Mouse (Mus musculus) liver, postnatal 0 days (tissue): ENCODE results near the gene Itpripl2. TPM values are rescaled to one million over a fixed set of nuclear protein-coding genes. Genes with fewer than 3 reads are reported as not detected.

ENCODE experiments used
- ATAC-seq: fragments of 200-750 bp; cut with Nextera tagmentation; 2 replicates; pipeline ENCODE4 v1.8.0; 2017; ENCODE audit warnings: mild to moderate bottlenecking, moderate library complexity
- DNase-seq: peaks from one replicate; pipeline ENCODE4 v3.0.0-alpha.2; 2016
- H3K27ac ChIP-seq: fragments of 300-500 bp; sonication (generic); 2 replicates; pipeline ENCODE4 v1.5.1; 2014; ENCODE audit warnings: antibody characterized with exemption, moderate library complexity, mild to moderate bottlenecking, low read depth
- H3K27me3 ChIP-seq: fragments of 300-500 bp; sonication (generic); 2 replicates; pipeline ENCODE4 v1.6.1; 2014; ENCODE audit warnings: low read length, control low read depth, mixed read lengths; ENCODE audit not compliant: insufficient read depth
- H3K36me3 ChIP-seq: fragments of 300-500 bp; sonication (generic); replicated peaks from 2 replicates; pipeline ENCODE4 v1.6.1; 2014; ENCODE audit warnings: mild to moderate bottlenecking, control low read depth, low read length, moderate library complexity, mixed read lengths; ENCODE audit not compliant: insufficient read depth
- H3K4me1 ChIP-seq: fragments of 300-500 bp; sonication (generic); 2 replicates; pipeline ENCODE4 v1.6.1; 2014; ENCODE audit warnings: antibody characterized with exemption, mild to moderate bottlenecking, control low read depth; ENCODE audit not compliant: insufficient read depth
- H3K4me2 ChIP-seq: fragments of 300-500 bp; sonication (generic); 2 replicates; pipeline ENCODE4 v1.6.1; 2014; ENCODE audit warnings: low read depth, mild to moderate bottlenecking, low read length, moderate library complexity, mixed read lengths
- H3K4me3 ChIP-seq: fragments of 300-500 bp; sonication (generic); 2 replicates; pipeline ENCODE4 v1.5.1; 2014; ENCODE audit warnings: low read depth, low read length
- H3K9ac ChIP-seq: fragments of 300-500 bp; sonication (generic); replicated peaks from 2 replicates; pipeline ENCODE4 v1.6.1; 2014; ENCODE audit warnings: mild to moderate bottlenecking, moderate library complexity
- H3K9me3 ChIP-seq: fragments of 300-500 bp; sonication (generic); 2 replicates; pipeline ENCODE4 v1.6.1; 2016; ENCODE audit warnings: mild to moderate bottlenecking, control low read depth, low read length, mixed read lengths
- CTCF ChIP-seq: sonication (generic); IDR thresholded peaks from 2 replicates; pipeline ENCODE4 v1.5.1; 2016; ENCODE audit warnings: antibody characterized with exemption, low read depth
- EP300 ChIP-seq: IDR thresholded peaks from 2 replicates; pipeline ENCODE4 v1.6.1; 2016; ENCODE audit warnings: antibody characterized with exemption, low read depth, mild to moderate bottlenecking
- WGBS: fragments of 180-500 bp; shearing (Covaris S2); extraction: QIAGEN DNeasy Blood & Tissue Kit; methylation state at CpG from one replicate; pipeline ENCODE4 v1.1.7; 2014; ENCODE audit not compliant: insufficient replicate concordance; 5-methylcytosine and 5-hydroxymethylcytosine counted together
- polyA plus RNA-seq: library from polyadenylated mRNA; unstranded; fragments of >200 nt; fragmentation: Nextera tagmentation; extraction: Ambion mirVana; gene quantifications from 2 replicates; pipeline ENCODE4 v1.2.1, GENCODE M21; 2015

Itpripl2 gene
- polyA plus RNA-seq, 1 experiment from 2014 or later: 1.3 TPM

DNA sequence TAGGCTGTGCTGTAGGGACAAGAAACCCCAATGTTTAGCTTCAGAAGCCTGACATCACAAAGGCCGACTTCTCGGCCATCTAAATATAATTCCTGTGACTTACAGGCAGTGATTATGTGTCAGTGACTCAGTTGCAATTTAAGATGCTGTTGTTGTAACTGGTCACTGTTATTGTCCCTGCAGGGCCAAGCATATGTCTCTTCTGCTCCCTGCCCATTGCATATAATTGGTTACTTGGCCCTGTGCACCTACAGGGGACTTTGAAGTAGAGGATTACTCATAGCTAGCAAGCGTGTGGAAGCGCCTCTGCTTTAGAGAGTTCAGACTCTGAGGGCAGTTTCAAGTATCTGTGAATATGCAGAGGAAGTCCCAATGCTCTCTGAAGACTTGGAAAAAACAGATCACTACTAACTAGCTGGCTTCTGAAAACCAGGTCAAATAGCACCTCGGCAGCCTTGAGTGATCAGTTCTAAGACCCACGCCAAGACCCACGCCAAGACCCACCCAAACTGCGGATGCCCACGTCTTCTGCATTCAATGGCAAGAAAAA, 11.5 kb downstream of the Itpripl2 start:
- TF ChIP-seq CTCF: no peak
- TF ChIP-seq EP300: no peak
- WGBS: 86% methylated on average over 9 of the region's 9 CpGs
- H3K4me3 ChIP-seq: no peak overlapping the region
- H3K27ac ChIP-seq: no peak overlapping the region
- no peak overlapping the region for H3K4me2 ChIP-seq
- ATAC-seq: no peak
- H3K36me3 ChIP-seq: no peaks in the 10 kb centered on the region
- H3K9me3 ChIP-seq: no peaks in the 10 kb centered on the region
- H3K9ac ChIP-seq: no peak overlapping the region
- no peaks in the 10 kb centered on the region for H3K27me3 ChIP-seq
- no peak for DNase-seq
- H3K4me1 ChIP-seq: no peaks in the 10 kb centered on the region; the same call in 1 of the 2 replicates

DNA sequence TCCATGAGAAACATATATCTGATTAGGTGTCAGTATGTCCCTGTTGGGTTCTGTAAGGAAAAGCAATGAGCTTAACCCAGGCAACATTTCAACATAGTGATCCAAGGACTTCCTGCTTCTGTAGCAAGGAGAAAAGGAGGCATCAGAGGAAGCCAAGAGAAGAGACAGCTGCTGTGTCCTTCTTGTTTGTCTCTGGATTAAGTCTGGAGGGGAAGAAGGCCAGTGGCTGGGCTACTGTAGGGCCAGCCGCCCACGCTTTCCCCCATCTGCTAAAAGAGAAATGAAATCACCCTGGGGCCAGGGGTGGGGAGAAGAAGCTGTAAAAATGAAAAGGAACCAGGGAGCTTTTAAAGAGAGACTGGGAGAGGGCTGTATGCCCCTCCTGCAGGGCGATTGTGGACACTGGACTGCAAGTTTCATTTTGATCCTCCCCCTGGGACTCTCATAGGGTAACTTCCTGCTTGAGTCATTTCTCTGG, 12.9 kb downstream of the Itpripl2 start:
- no peak overlapping the region for H3K27ac ChIP-seq
- H3K9me3 ChIP-seq: no peaks in the 10 kb centered on the region
- 57% methylated on average over 3 of the region's 3 CpGs for WGBS
- no peaks in the 10 kb centered on the region for H3K36me3 ChIP-seq
- DNase-seq (no peak), ATAC-seq (no peak)
- no peaks in the 10 kb centered on the region for H3K4me1 ChIP-seq
- H3K4me3 ChIP-seq: no peak overlapping the region
- H3K27me3 ChIP-seq: no peaks in the 10 kb centered on the region
- H3K4me2 ChIP-seq: no peak overlapping the region
- no peak overlapping the region for H3K9ac ChIP-seq
- TF ChIP-seq EP300: no peak
- TF ChIP-seq CTCF: no peak

DNA sequence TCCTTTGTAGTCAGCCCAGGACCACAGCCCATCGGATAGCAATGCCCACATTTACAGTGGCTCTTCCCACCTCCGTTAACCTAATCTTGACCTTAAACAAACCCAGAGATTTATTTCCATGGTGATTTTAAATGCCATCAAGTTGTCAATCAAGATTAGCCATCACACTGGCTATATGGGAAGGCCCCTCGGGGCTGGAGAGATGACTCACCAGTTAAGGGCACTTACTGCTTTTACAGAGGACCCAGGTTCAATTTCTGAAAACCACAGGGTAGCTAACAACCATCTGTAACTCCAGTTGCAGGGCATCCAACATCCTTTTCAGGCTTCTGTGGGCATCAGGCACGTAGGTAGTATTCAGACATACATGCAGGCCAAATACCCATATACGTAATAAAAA, 15.3 kb downstream of the Itpripl2 start:
- 74% methylated on average over 5 of the region's 5 CpGs for WGBS
- no peak for ATAC-seq
- no peak for TF ChIP-seq EP300
- TF ChIP-seq CTCF: no peak

DNA sequence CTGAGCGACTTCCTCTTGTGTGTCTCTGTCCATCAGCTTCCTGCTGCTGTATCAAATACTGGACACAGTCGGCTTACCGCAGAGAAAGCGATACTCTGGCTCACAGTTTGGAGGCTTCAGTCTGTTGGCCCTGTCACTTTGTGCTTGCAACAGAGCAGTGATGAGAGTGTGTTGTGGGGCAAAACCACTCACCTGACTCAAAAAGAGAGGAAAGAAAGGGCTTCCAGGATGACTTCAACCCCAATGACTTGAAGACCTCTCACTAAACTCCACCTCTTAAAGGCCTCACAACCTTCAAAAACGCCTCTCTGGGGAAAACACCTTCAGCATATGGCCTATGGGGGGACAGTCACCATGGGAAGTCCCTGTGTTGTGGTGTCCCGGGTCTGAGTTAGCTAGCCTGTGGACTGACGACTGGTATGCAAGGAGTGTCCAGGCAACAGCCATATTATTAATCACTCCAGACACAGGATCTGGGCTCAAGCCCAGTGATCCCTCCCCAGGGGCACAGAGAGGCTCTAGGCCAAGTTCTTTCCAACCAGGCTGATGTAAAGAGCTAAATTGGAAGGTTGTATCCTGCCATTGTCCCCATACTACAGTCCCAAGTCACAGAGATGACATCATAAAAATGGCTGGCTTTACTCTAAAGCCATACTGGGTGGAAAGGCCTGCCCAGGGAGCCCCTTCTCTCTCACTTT, 16.6 kb downstream of the Itpripl2 start:
- H3K27me3 ChIP-seq: no peaks in the 10 kb centered on the region
- WGBS: 78% methylated on average over 7 of the region's 7 CpGs
- no peak overlapping the region for H3K9ac ChIP-seq
- no peak for TF ChIP-seq CTCF
- TF ChIP-seq EP300: no peak
- no peak for DNase-seq
- H3K27ac ChIP-seq: no peak overlapping the region
- H3K36me3 ChIP-seq: no peaks in the 10 kb centered on the region
- H3K4me2 ChIP-seq: no peak overlapping the region
- ATAC-seq: no peak
- no peaks in the 10 kb centered on the region for H3K9me3 ChIP-seq
- no peak overlapping the region for H3K4me3 ChIP-seq
- H3K4me1 ChIP-seq: no peaks in the 10 kb centered on the region

More for the DNA sequence above, 15.3 kb downstream of the Itpripl2 start:
- Histone ChIP-seq H3K9ac (no peak overlapping the region), H3K4me2 (no peak overlapping the region), H3K27ac (no peak overlapping the region), H3K9me3 (no peaks in the 10 kb centered on the region), H3K36me3 (no peaks in the 10 kb centered on the region), H3K4me1 (no peaks in the 10 kb centered on the region), H3K27me3 (no peaks in the 10 kb centered on the region), H3K4me3 (no peak overlapping the region)
- DNase-seq: no peak

DNA sequence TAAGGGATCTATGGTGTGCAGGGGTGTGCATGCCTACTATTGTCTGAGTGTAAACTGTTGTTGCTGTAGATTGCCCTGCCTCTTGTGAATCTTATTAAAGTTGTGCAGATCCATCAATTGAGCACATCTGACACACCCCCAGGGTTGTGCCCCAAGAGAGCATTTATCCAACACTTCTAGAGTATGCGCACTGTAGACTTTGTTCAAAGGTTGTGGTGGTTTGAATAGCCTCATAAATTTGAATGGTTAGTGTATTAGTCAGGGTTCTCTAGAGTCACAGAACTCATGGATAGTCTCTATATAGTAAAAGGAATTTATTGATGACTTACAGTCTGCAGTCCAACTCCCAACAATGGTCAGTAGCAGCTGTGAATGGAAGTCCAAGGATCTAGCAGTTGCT, 18.9 kb downstream of the Itpripl2 start:
- no peak for DNase-seq
- TF ChIP-seq EP300 (no peak), CTCF (no peak)
- H3K27me3 ChIP-seq: no peaks in the 10 kb centered on the region
- no peak overlapping the region for H3K4me3 ChIP-seq
- ATAC-seq: no peak
- H3K4me2 ChIP-seq: no peak overlapping the region
- H3K4me1 ChIP-seq: no peaks in the 10 kb centered on the region
- no peak overlapping the region for H3K9ac ChIP-seq
- 93% methylated on average over 1 of the region's 1 CpGs for WGBS
- H3K36me3 ChIP-seq: no peaks in the 10 kb centered on the region
- H3K9me3 ChIP-seq: no peaks in the 10 kb centered on the region
- H3K27ac ChIP-seq: no peak overlapping the region

DNA sequence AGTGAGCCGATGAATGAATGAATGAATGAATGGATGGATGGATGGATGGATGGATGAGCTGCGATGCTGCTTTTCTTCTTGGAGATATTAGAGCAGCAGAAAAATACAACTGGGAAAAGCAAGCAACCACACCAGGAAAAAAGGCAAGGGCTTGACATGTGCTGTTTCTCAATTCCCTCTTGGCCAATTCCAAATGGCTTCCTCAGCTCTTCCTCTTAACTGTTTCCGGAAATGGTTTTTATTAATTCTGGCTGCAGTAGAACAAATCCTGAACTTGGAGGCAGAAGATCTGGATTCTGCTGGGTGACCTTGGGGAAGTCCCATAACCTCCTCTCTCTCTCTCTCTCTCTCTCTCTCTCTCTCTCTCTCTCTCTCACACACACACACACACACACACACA, 23.7 kb downstream of the Itpripl2 start:
- WGBS: 84% methylated on average over 3 of the region's 3 CpGs
- Histone ChIP-seq H3K4me2 (no peak overlapping the region), H3K36me3 (no peaks in the 10 kb centered on the region), H3K9me3 (no peaks in the 10 kb centered on the region), H3K27me3 (no peaks in the 10 kb centered on the region), H3K9ac (no peak overlapping the region), H3K4me3 (no peak overlapping the region), H3K27ac (no peak overlapping the region), H3K4me1 (peaks cover 3% of the 10 kb centered on the region; the same call in 1 of the 2 replicates)
- no peak for ATAC-seq
- DNase-seq: no peak
- TF ChIP-seq CTCF: no peak
- no peak for TF ChIP-seq EP300
